Mouse (Mus musculus) midbrain, postnatal 0 days (tissue): ENCODE measurements around the gene F930015N05Rik. TPM values are rescaled to one million over a fixed set of nuclear protein-coding genes. Genes with fewer than 3 reads are reported as not detected.
A peak's percentile ranks its signal among the peaks of the same experiment; 100 is the strongest.

Source experiments
- ATAC-seq: fragments of 200-750 bp; cut with Nextera tagmentation; 2 replicates; pipeline ENCODE4 v1.8.0; 2017; ENCODE audit warnings: moderate number of reproducible peaks, mild to moderate bottlenecking, moderate TSS enrichment, moderate library complexity; ENCODE audit not compliant: low FRiP score
- DNase-seq: peaks from one replicate; pipeline ENCODE4 v3.0.0-alpha.2; 2015; ENCODE audit warnings: low spot score
- H3K27ac ChIP-seq: fragments of 300-500 bp; sonication (generic); 2 replicates; pipeline ENCODE4 v1.5.1; 2014; ENCODE audit warnings: low read depth, mild to moderate bottlenecking, low read length, mixed read lengths
- H3K27me3 ChIP-seq: fragments of 300-500 bp; sonication (generic); 2 replicates; pipeline ENCODE4 v1.6.1; 2014; ENCODE audit warnings: low read length, control low read depth, mixed read lengths; ENCODE audit not compliant: insufficient read depth
- H3K36me3 ChIP-seq: fragments of 300-500 bp; sonication (generic); 2 replicates; pipeline ENCODE4 v1.6.1; 2014; ENCODE audit warnings: low read length, control low read depth, mixed read lengths; ENCODE audit not compliant: insufficient read depth
- H3K4me1 ChIP-seq: fragments of 300-500 bp; sonication (generic); 2 replicates; pipeline ENCODE4 v1.6.1; 2014; ENCODE audit warnings: mild to moderate bottlenecking, control low read depth, antibody characterized with exemption, low read length, mixed read lengths; ENCODE audit not compliant: insufficient read depth
- H3K4me2 ChIP-seq: fragments of 300-500 bp; sonication (generic); 2 replicates; pipeline ENCODE4 v1.6.1; 2014; ENCODE audit warnings: low read depth, mild to moderate bottlenecking, low read length, mixed read lengths; ENCODE audit not compliant: poor library complexity, severe bottlenecking
- H3K4me3 ChIP-seq: fragments of 300-500 bp; sonication (generic); 2 replicates; pipeline ENCODE4 v1.5.1; 2014; ENCODE audit warnings: low read depth, mild to moderate bottlenecking, low read length, moderate library complexity
- H3K9ac ChIP-seq: fragments of 300-500 bp; sonication (generic); replicated peaks from 2 replicates; pipeline ENCODE4 v1.6.1; 2014; ENCODE audit warnings: mild to moderate bottlenecking, low read length, moderate library complexity, mixed read lengths; ENCODE audit not compliant: poor library complexity, severe bottlenecking
- H3K9me3 ChIP-seq: fragments of 300-500 bp; sonication (generic); 2 replicates; pipeline ENCODE4 v1.6.1; 2016; ENCODE audit warnings: low read length, control low read depth
- CTCF ChIP-seq: IDR thresholded peaks from 2 replicates; pipeline ENCODE4 v1.5.1; 2016; ENCODE audit warnings: antibody characterized with exemption, mild to moderate bottlenecking
- WGBS: fragments of 180-500 bp; shearing (Covaris S2); extraction: QIAGEN DNeasy Blood & Tissue Kit; methylation state at CpG from one replicate; pipeline ENCODE4 v1.1.7; 2014; 5-methylcytosine and 5-hydroxymethylcytosine counted together
- polyA plus RNA-seq: library from polyadenylated mRNA; unstranded; fragments of >200 nt; fragmentation: Nextera tagmentation; extraction: Ambion mirVana; gene quantifications from 2 replicates; pipeline ENCODE4 v1.2.1, GENCODE M21; 2015
- total RNA-seq: library from RNA; depleted of rRNA; stranded (reverse); fragments of >200 nt; gene quantifications from 2 replicates; pipeline ENCODE4 v1.2.3, GENCODE M21; 2014

Gene F930015N05Rik
- total and polyA plus RNA-seq, 2 experiments from 2014 or later: 1.7 to 2.4 TPM

GRCm38 (mm10) chr11:64448586-64449315 is 12.3 kb upstream of the F930015N05Rik start:
- no peak overlapping the region for H3K4me3 ChIP-seq
- no peak for ATAC-seq
- no peak overlapping the region for H3K4me2 ChIP-seq
- no peaks in the 10 kb centered on the region for H3K4me1 ChIP-seq
- no peak for TF ChIP-seq CTCF
- H3K9me3 ChIP-seq: no peaks in the 10 kb centered on the region
- peak; percentile 49 for DNase-seq
- no peaks in the 10 kb centered on the region for H3K36me3 ChIP-seq
- no peak overlapping the region for H3K9ac ChIP-seq
- no peaks in the 10 kb centered on the region for H3K27me3 ChIP-seq
- WGBS: 70% methylated on average over 9 of the region's 9 CpGs
- no peak overlapping the region for H3K27ac ChIP-seq

- Histone ChIP-seq H3K9ac (no peak overlapping the region), H3K4me3 (no peak overlapping the region), H3K27me3 (no peaks in the 10 kb centered on the region), H3K36me3 (no peaks in the 10 kb centered on the region), H3K4me1 (no peaks in the 10 kb centered on the region), H3K4me2 (no peak overlapping the region), H3K9me3 (no peaks in the 10 kb centered on the region), H3K27ac (no peak overlapping the region)
- 90% methylated on average over 1 of the region's 1 CpGs for WGBS
- no peak for DNase-seq
- no peak for ATAC-seq
- no peak for TF ChIP-seq CTCF
These were observed 8.8 kb upstream of the F930015N05Rik start for GRCm38 (mm10) chr11:64445227-64445626.

- H3K9me3 ChIP-seq: no peaks in the 10 kb centered on the region
- no peak for TF ChIP-seq CTCF
- no peak overlapping the region for H3K4me2 ChIP-seq
- 0 out of 2 replicates have a peak, but pooled peaks cover 3% of the 10 kb centered on the region for H3K27me3 ChIP-seq
- WGBS: 45% methylated on average over 3 of the region's 3 CpGs
- H3K36me3 ChIP-seq: no peaks in the 10 kb centered on the region
- DNase-seq (no peak), ATAC-seq (no peak)
- no peaks in the 10 kb centered on the region for H3K4me1 ChIP-seq
- H3K9ac ChIP-seq: no peak overlapping the region
- no peak overlapping the region for H3K27ac ChIP-seq
- H3K4me3 ChIP-seq: no peak overlapping the region
These were observed 6.2 kb upstream of the F930015N05Rik start for GRCm38 (mm10) chr11:64442701-64443100.

- 28% methylated on average over 8 of the region's 8 CpGs for WGBS
- DNase-seq: peak; percentile 93
- Histone ChIP-seq H3K9me3 (no peaks in the 10 kb centered on the region), H3K4me1 (no peaks in the 10 kb centered on the region), H3K27me3 (0 out of 2 replicates have a peak, but pooled peaks cover 3% of the 10 kb centered on the region), H3K36me3 (no peaks in the 10 kb centered on the region), H3K27ac (no peak overlapping the region), H3K4me3 (no peak overlapping the region), H3K4me2 (peak overlapping the region; percentile 37), H3K9ac (no peak overlapping the region)
- peak; percentile 82 for TF ChIP-seq CTCF
- no peak for ATAC-seq
These were observed 5.7 kb upstream of the F930015N05Rik start for GRCm38 (mm10) chr11:64442119-64442518.

- ATAC-seq (no peak), DNase-seq (peak; percentile 19)
- Histone ChIP-seq H3K9ac (no peak overlapping the region), H3K4me1 (peaks cover 3% of the 10 kb centered on the region; the same call in 1 of the 2 replicates), H3K4me3 (no peak overlapping the region), H3K9me3 (no peaks in the 10 kb centered on the region), H3K4me2 (no peak overlapping the region), H3K36me3 (no peaks in the 10 kb centered on the region), H3K27me3 (peaks cover 3% of the 10 kb centered on the region; the same call in 1 of the 2 replicates), H3K27ac (no peak overlapping the region)
- TF ChIP-seq CTCF: peak; percentile 68
- 30% methylated on average over 3 of the region's 3 CpGs for WGBS
These were observed 2.5 kb upstream of the F930015N05Rik start for GRCm38 (mm10) chr11:64438909-64439308.

- H3K27me3 ChIP-seq: peaks cover 3% of the 10 kb centered on the region; the same call in 1 of the 2 replicates
- H3K4me3 ChIP-seq: 0 out of 2 replicates have a peak overlapping the region, but pooled peaks have one; percentile 14
- no peak overlapping the region for H3K27ac ChIP-seq
- ATAC-seq (no peak), DNase-seq (no peak)
- H3K9ac ChIP-seq: no peak overlapping the region
- TF ChIP-seq CTCF: no peak
- H3K4me1 ChIP-seq: peaks cover 3% of the 10 kb centered on the region; the same call in 1 of the 2 replicates
- no peaks in the 10 kb centered on the region for H3K36me3 ChIP-seq
- no peaks in the 10 kb centered on the region for H3K9me3 ChIP-seq
- peak overlapping the region; percentile 98; the same call in 1 of the 2 replicates for H3K4me2 ChIP-seq
- 38% methylated on average over 3 of the region's 3 CpGs for WGBS
These were observed 1.3 kb upstream of the F930015N05Rik start for GRCm38 (mm10) chr11:64437721-64438120.
